Mouse (Mus musculus): Measurements from ENCODE around the gene Gm45234. TPM values are rescaled to one million over a fixed set of nuclear protein-coding genes. Genes with fewer than 3 reads are reported as not detected.

Gene Gm45234
- polyA plus RNA-seq, 1 experiment from 2014 or later, result not detected

DNA sequence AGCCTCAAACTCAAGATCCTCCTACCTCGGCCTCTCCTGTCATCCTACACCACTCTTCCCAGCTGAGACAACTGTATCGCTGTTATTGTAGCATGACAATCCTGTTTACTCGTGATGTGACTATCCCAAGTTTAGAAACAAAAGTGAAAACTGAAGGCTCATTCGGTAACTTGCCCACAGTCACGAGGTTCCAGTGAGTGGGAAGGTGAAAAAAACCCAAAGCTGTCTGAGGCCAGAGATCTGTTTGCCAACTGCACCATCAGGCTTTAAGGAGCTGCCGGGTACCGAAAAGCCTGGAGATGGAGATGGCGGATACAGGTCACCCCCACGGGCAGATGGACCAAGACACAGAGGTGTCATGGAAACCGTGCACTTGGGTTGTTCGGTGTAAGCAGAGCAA is 18.8 kb downstream of the Gm45234 start:
- Histone ChIP-seq H3K9me3 (replicated peaks; ENCODE audit: control insufficient read depth, low read length) (no peaks in the 10 kb centered on the region), H3K36me3 (ENCODE audit: control insufficient read depth, insufficient read depth) (0 out of 2 replicates have a peak, but pooled peaks cover 2% of the 10 kb centered on the region), H3K27ac (ENCODE audit: low read length) (no peak overlapping the region), H3K27me3 (ENCODE audit: control insufficient read depth, insufficient read depth, low read length) (no peaks in the 10 kb centered on the region), H3K4me2 (ENCODE audit: low read depth, low read length) (no peak overlapping the region), H3K4me1 (ENCODE audit: control insufficient read depth, insufficient read depth, low read length) (peaks cover 22% of the 10 kb centered on the region), H3K9ac (ENCODE audit: low read length) (no peak overlapping the region), H3K4me3 (ENCODE audit: low read length) (no peak overlapping the region)
- 86% methylated on average over 11 of the region's 11 CpGs for WGBS
- no peak for ATAC-seq (replicated peaks; ENCODE audit: extremely low read depth, insufficient read depth, low FRiP score)

GRCm38 (mm10) chr6:124734417-124734816 is 21.4 kb downstream of the Gm45234 start:
- H3K9ac ChIP-seq (ENCODE audit: low read length), result no peak overlapping the region
- 90% methylated on average over 3 of the region's 3 CpGs for WGBS
- H3K27ac ChIP-seq (ENCODE audit: low read length), result no peak overlapping the region
- no peak for ATAC-seq (replicated peaks; ENCODE audit: extremely low read depth, insufficient read depth, low FRiP score)
- no peak overlapping the region for H3K4me2 ChIP-seq (ENCODE audit: low read depth, low read length)
- no peaks in the 10 kb centered on the region for H3K27me3 ChIP-seq (ENCODE audit: control insufficient read depth, insufficient read depth, low read length)
- no peaks in the 10 kb centered on the region for H3K9me3 ChIP-seq (replicated peaks; ENCODE audit: control insufficient read depth, low read length)
- 0 out of 2 replicates have a peak, but pooled peaks cover 2% of the 10 kb centered on the region for H3K36me3 ChIP-seq (ENCODE audit: control insufficient read depth, insufficient read depth)
- H3K4me3 ChIP-seq (ENCODE audit: low read length), result no peak overlapping the region
- H3K4me1 ChIP-seq (ENCODE audit: control insufficient read depth, insufficient read depth, low read length), result peaks cover 11% of the 10 kb centered on the region

DNA sequence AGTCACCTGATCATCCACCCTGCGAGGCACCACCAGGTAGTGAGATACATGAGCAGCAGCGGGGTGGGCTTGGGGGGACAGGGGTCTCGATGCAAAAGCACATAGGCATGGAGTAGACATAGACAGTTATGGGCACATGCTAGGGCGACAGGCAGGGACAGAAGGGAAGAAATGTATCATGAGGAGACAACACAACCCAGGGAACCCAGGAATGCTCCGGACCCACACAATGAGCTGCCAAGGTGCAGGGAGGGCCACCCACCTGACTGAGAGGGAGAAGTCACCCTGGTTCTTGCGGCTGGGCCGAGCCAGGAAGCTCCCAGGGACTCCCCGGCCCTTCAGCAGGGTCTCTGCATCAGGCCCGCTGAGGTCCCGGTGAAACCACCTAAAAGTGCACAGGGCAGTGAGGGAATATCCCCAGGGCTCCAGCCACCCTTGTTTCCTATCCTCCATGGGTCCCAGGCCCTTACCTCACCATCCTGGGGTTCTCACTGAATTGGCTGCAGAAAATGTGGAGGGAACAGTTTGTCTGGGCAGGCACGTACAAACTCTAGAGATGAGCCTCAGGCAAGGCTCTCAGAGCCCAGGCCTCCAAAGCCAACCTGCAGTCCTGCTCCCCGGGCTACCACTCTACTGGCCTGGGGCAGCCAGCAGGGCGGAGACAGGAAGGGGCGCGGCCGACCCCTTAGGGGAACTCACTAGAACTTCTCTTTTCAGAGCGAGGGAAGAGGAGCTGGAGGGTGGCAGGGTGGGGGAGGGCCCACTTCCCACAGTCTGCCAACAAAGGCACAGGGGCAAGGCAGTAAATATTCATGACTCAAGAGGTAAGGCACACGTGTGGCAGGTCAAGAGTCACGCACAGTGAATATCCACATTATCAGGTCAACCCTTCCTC is 23.1 kb downstream of the Gm45234 start:
- peak; percentile 56; the same call in 1 of the 2 replicates for ATAC-seq (replicated peaks; ENCODE audit: extremely low read depth, insufficient read depth, low FRiP score)

DNA sequence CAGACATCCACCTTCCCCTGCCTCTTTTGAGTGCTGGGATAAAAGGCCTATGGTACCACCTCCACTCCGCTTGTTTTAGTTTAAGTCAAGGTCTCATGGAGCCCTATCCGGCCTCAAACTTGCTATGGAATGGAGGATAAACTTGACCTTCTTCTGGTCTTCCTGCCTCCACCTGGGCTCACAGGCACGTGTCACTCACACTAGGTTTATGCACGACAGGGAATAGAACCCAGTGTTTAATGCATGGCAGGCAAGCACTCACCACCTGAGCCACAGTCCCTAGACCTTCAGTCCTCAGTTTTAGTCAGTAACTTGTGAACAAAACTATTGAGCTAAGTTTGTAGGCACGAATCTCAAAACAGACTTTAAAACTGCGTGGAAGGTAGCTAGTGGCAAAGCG is 24.8 kb downstream of the Gm45234 start:
- Histone ChIP-seq H3K36me3 (ENCODE audit: control insufficient read depth, insufficient read depth) (no peaks in the 10 kb centered on the region), H3K4me1 (ENCODE audit: control insufficient read depth, insufficient read depth, low read length) (no peaks in the 10 kb centered on the region), H3K27me3 (ENCODE audit: control insufficient read depth, insufficient read depth, low read length) (no peaks in the 10 kb centered on the region), H3K9ac (ENCODE audit: low read length) (no peak overlapping the region; the same call in 1 of the 2 replicates), H3K27ac (ENCODE audit: low read length) (no peak overlapping the region), H3K4me3 (ENCODE audit: low read length) (no peak overlapping the region), H3K9me3 (replicated peaks; ENCODE audit: control insufficient read depth, low read length) (no peaks in the 10 kb centered on the region), H3K4me2 (ENCODE audit: low read depth, low read length) (no peak overlapping the region)
- ATAC-seq (replicated peaks; ENCODE audit: extremely low read depth, insufficient read depth, low FRiP score), result no peak
- 75% methylated on average over 7 of the region's 7 CpGs for WGBS

More for the DNA sequence above, 23.1 kb downstream of the Gm45234 start:
- Histone ChIP-seq H3K27ac (ENCODE audit: low read length) (0 out of 2 replicates have a peak overlapping the region, but pooled peaks have one; percentile 2), H3K4me3 (ENCODE audit: low read length) (peak overlapping the region; percentile 33), H3K9ac (ENCODE audit: low read length) (peak overlapping the region; percentile 51; the same call in 1 of the 2 replicates), H3K4me2 (ENCODE audit: low read depth, low read length) (peak overlapping the region; percentile 30), H3K9me3 (replicated peaks; ENCODE audit: control insufficient read depth, low read length) (no peaks in the 10 kb centered on the region), H3K4me1 (ENCODE audit: control insufficient read depth, insufficient read depth, low read length) (no peaks in the 10 kb centered on the region), H3K27me3 (ENCODE audit: control insufficient read depth, insufficient read depth, low read length) (no peaks in the 10 kb centered on the region), H3K36me3 (ENCODE audit: control insufficient read depth, insufficient read depth) (no peaks in the 10 kb centered on the region)
- WGBS, result 55% methylated on average over 19 of the region's 19 CpGs

DNA sequence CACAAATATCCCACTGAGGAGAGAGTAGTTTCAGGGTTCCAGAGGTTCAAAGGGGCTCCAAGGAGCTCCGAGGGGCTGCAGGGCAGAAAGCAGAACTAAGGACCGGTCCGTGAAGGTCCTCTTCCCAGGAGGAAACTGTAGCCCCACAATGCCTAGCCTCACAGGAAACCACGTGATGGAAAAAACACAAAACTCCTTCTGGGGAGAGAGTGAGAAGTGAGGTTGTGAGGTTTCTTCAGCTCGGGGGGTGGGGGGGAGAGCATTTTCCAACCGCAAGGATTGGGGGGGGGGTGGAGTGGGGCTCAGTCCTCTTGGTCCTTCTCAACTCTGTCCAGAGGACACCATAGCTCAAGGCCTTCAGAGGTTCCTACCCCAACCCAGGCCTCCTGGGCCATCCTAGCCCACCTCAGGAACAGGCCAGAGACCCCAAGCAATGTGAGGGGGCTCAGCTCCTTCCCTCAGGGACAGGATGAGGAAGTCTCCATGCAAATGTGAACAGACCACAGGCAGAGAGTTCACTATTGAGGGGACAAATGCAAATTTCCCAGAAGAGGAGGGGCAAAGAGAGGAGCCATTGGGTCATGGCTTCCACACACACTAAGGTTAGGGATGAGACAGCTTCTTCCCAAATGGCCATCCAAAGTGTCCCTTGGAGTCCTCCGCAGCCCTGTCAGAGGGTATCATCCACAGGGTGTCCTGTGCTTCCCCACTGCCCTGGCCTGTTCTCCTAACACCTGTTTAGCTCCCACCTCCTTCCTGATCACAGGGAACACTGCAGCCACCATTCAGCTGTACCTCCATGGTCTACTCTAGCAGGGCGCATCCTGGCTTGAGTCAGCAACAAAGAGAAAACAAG is 25.7 kb downstream of the Gm45234 start:
- H3K36me3 ChIP-seq (ENCODE audit: control insufficient read depth, insufficient read depth), result no peaks in the 10 kb centered on the region
- peak overlapping the region; percentile 51 for H3K27ac ChIP-seq (ENCODE audit: low read length)
- H3K4me3 ChIP-seq (ENCODE audit: low read length), result no peak overlapping the region
- no peak overlapping the region for H3K9ac ChIP-seq (ENCODE audit: low read length)
- H3K4me1 ChIP-seq (ENCODE audit: control insufficient read depth, insufficient read depth, low read length), result no peaks in the 10 kb centered on the region
- 62% methylated on average over 8 of the region's 8 CpGs for WGBS
- 0 out of 2 replicates have a peak, but pooled peaks have one; percentile 7 for ATAC-seq (replicated peaks; ENCODE audit: extremely low read depth, insufficient read depth, low FRiP score)
- H3K9me3 ChIP-seq (replicated peaks; ENCODE audit: control insufficient read depth, low read length), result no peaks in the 10 kb centered on the region
- H3K27me3 ChIP-seq (ENCODE audit: control insufficient read depth, insufficient read depth, low read length), result no peaks in the 10 kb centered on the region
- H3K4me2 ChIP-seq (ENCODE audit: low read depth, low read length), result 0 out of 2 replicates have a peak overlapping the region, but pooled peaks have one; percentile 21

DNA sequence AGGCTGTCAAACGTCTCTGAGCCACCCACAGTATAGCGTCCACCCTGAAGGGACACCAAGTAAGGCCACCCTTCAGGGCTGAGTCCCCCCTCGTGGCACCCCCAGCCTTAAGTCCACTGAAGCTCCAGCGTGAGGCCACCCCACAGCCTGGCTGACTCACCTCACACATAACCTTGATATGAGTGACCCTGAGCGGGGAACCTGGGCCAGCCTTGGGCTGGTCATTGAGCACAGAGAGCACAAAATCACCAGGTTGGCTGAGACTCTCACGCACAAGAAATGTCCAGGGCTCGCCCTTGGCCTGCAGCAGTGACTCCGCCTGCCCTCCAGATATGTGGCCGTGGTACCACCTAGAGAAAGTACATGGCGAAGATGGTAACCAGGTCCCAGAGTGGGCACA is 27.2 kb downstream of the Gm45234 start:
- Histone ChIP-seq H3K9ac (ENCODE audit: low read length) (no peak overlapping the region), H3K9me3 (replicated peaks; ENCODE audit: control insufficient read depth, low read length) (no peaks in the 10 kb centered on the region), H3K27ac (ENCODE audit: low read length) (no peak overlapping the region), H3K4me1 (ENCODE audit: control insufficient read depth, insufficient read depth, low read length) (no peaks in the 10 kb centered on the region), H3K36me3 (ENCODE audit: control insufficient read depth, insufficient read depth) (no peaks in the 10 kb centered on the region), H3K27me3 (ENCODE audit: control insufficient read depth, insufficient read depth, low read length) (no peaks in the 10 kb centered on the region), H3K4me2 (ENCODE audit: low read depth, low read length) (no peak overlapping the region), H3K4me3 (ENCODE audit: low read length) (no peak overlapping the region)
- ATAC-seq (replicated peaks; ENCODE audit: extremely low read depth, insufficient read depth, low FRiP score), result no peak
- 84% methylated on average over 10 of the region's 10 CpGs for WGBS

- Histone ChIP-seq H3K4me2 (ENCODE audit: low read depth, low read length) (no peak overlapping the region), H3K4me1 (ENCODE audit: control insufficient read depth, insufficient read depth, low read length) (peaks cover 2% of the 10 kb centered on the region; the same call in 1 of the 2 replicates), H3K36me3 (ENCODE audit: control insufficient read depth, insufficient read depth) (no peaks in the 10 kb centered on the region), H3K27me3 (ENCODE audit: control insufficient read depth, insufficient read depth, low read length) (no peaks in the 10 kb centered on the region), H3K9me3 (replicated peaks; ENCODE audit: control insufficient read depth, low read length) (no peaks in the 10 kb centered on the region), H3K9ac (ENCODE audit: low read length) (no peak overlapping the region), H3K4me3 (ENCODE audit: low read length) (no peak overlapping the region), H3K27ac (ENCODE audit: low read length) (no peak overlapping the region)
- 88% methylated on average over 10 of the region's 10 CpGs for whole genome bisulfite sequencing
- ATAC-seq (replicated peaks; ENCODE audit: extremely low read depth, insufficient read depth, low FRiP score), result no peak
Observed at GRCm38 (mm10) chr6:124724472-124724871, 31.3 kb downstream of the Gm45234 start.

DNA sequence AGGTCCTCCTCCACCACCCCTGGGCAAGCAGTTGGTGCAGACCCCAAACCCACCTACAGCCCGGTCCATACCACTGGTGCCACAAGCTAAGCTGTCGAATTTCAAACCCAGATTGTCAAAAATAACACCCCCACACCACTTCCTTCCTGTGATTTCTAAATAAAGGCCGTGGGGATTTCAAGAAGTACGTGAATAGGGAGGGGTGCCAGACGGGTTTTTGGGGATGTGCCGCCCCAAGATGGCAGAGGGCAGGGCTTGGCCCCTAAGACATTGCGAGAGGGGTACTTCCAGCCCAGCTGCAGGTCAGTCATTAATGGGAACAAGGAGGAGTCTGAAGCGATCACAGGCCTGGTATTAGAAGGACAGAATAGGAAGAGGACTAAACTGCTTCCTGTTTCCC is 32.3 kb downstream of the Gm45234 start:
- Histone ChIP-seq H3K36me3 (ENCODE audit: control insufficient read depth, insufficient read depth) (no peaks in the 10 kb centered on the region), H3K27ac (ENCODE audit: low read length) (no peak overlapping the region), H3K4me1 (ENCODE audit: control insufficient read depth, insufficient read depth, low read length) (peaks cover 2% of the 10 kb centered on the region; the same call in 1 of the 2 replicates), H3K4me3 (ENCODE audit: low read length) (no peak overlapping the region), H3K4me2 (ENCODE audit: low read depth, low read length) (no peak overlapping the region), H3K9me3 (replicated peaks; ENCODE audit: control insufficient read depth, low read length) (no peaks in the 10 kb centered on the region), H3K9ac (ENCODE audit: low read length) (no peak overlapping the region), H3K27me3 (ENCODE audit: control insufficient read depth, insufficient read depth, low read length) (no peaks in the 10 kb centered on the region)
- 67% methylated on average over 8 of the region's 8 CpGs for WGBS
- ATAC-seq (replicated peaks; ENCODE audit: extremely low read depth, insufficient read depth, low FRiP score), result no peak

Measured in heart, embryonic 16.5 days (tissue).